In genomic region chr3:95136336-95136735, GRCm38 (mm10) we compare ENCODE assay signal across 1 mouse cellular context.
TF ChIP-seq lines count a peak whose summit lies in the region.

No protein-coding gene starts in this region.

TF ChIP-seq in MEL, 35 proteins besides CTCF, POLR2A, EP300 and RAD21 (continued from another document):
- TF ChIP-seq USF1 (IDR thresholded peaks at IDR 0.05; ENCODE audit: low read depth, low read length) (peak; percentile 92), MAX (IDR thresholded peaks at IDR 0.05; ENCODE audit: low read length) (peak; percentile 89), TCF12 (IDR thresholded peaks at IDR 0.05; ENCODE audit: low read depth, low read length) (0 out of 2 replicates have a peak, but pooled peaks have one; percentile 4)
